Comparison of ENCODE assay signal across 23 mouse cellular contexts in the genomic region with DNA sequence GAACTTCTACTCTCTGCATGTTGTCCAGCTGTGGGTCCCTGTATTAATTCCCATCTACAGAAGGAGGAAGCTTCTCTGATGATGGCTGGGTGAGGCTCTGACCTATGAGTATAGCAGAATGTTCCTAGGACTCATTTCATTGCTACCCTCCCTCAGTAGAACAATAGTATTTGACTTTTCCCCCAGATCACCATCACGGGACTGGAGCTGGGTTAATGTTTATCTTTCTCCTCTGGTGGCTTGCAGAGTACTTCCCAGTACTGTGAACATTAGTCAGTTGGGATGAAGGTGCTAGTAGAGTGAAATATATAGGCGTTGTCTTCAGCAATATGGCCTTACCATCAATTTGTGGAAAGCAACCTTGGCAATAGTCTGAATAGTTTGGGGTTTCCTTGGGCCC. TPM values are rescaled to one million over a fixed set of nuclear protein-coding genes. Genes with fewer than 3 reads are reported as not detected.
DNase-seq lines count a peak whose midpoint lies in the region; ATAC-seq and TF ChIP-seq lines count a peak whose summit lies in the region.
"Had no signal": no experiment of that assay in that cellular context is flagged by ENCODE, and none has a peak within 500 bp of the region (broad histone marks: within the 10 kb centered on the region; RNA-seq: fewer than 3 reads in every experiment).

No protein-coding gene starts in this region.

- H3K4me2 ChIP-seq in kidney, embryonic 16.5 days (replicated peaks; ENCODE audit: low read depth, low read length): no peak overlapping the region
- no peak overlapping the region for H3K4me2 ChIP-seq in intestine, embryonic 15.5 days (replicated peaks)
- no peak overlapping the region for H3K4me2 ChIP-seq in intestine, postnatal 0 days (replicated peaks; ENCODE audit: low read depth)
- H3K4me2 ChIP-seq: forebrain, embryonic 13.5 days; heart, embryonic 15.5 days; hindbrain, embryonic 14.5 days had no signal

- no peak overlapping the region for H3K4me3 ChIP-seq in kidney, adult 2 months (ENCODE audit: insufficient read depth, low read depth, low read length)
- no peak overlapping the region for H3K4me3 ChIP-seq in kidney, embryonic 16.5 days (ENCODE audit: low read length)
- no peak overlapping the region for H3K4me3 ChIP-seq in intestine, embryonic 15.5 days (replicated peaks)
- no peak overlapping the region for H3K4me3 ChIP-seq in intestine, postnatal 0 days (ENCODE audit: low read depth, low read length)
- H3K4me3 ChIP-seq in heart, adult 2 months: no peak overlapping the region
- H3K4me3 ChIP-seq: embryonic facial prominence, embryonic 10.5 days; forebrain, embryonic 13.5 days; gastrocnemius, adult 2 months; heart, embryonic 10.5 days; heart, embryonic 15.5 days; hindbrain, embryonic 10.5 days had no signal

- no peaks in the 10 kb centered on the region for H3K79me2 ChIP-seq in heart, adult 2 months (replicated peaks; ENCODE audit: control insufficient read depth, insufficient read depth, low read length)

- 35% methylated on average over 2 of the region's 2 CpGs for WGBS in kidney, adult 2 months
- 63% methylated on average over 2 of the region's 2 CpGs for WGBS in kidney, embryonic 16.5 days
- WGBS in intestine, embryonic 15.5 days: 48% methylated on average over 2 of the region's 2 CpGs
- WGBS in intestine, postnatal 0 days: 24% methylated on average over 2 of the region's 2 CpGs
- WGBS in heart, adult 2 months: 64% methylated on average over 2 of the region's 2 CpGs

- H3K27ac ChIP-seq in kidney, adult 2 months (ENCODE audit: insufficient read depth, low read depth, low read length): 0 out of 2 replicates have a peak overlapping the region, but pooled peaks have one; percentile 21
- H3K27ac ChIP-seq in kidney, embryonic 16.5 days (ENCODE audit: low read length): no peak overlapping the region
- H3K27ac ChIP-seq in intestine, embryonic 15.5 days: no peak overlapping the region
- peak overlapping the region; percentile 54; the same call in 1 of the 2 replicates for H3K27ac ChIP-seq in intestine, postnatal 0 days (ENCODE audit: low read depth, low read length)
- no peak overlapping the region for H3K27ac ChIP-seq in heart, adult 2 months
- H3K27ac ChIP-seq: embryonic facial prominence, embryonic 10.5 days; forebrain, embryonic 13.5 days; gastrocnemius, adult 2 months; heart, embryonic 10.5 days; heart, embryonic 15.5 days; hindbrain, embryonic 10.5 days; hindbrain, embryonic 14.5 days had no signal

- intact Hi-C loops in left cerebral cortex, postnatal 14 days (cut with DNase I): no loop called here
- intact Hi-C loops in heart, adult 2 months (cut with DNase I): no loop called here

- H3K9ac ChIP-seq in kidney, embryonic 16.5 days (replicated peaks; ENCODE audit: low read length): no peak overlapping the region
- no peak overlapping the region for H3K9ac ChIP-seq in intestine, embryonic 15.5 days
- no peak overlapping the region for H3K9ac ChIP-seq in intestine, postnatal 0 days (ENCODE audit: low read depth, low read length)
- no peak overlapping the region for H3K9ac ChIP-seq in heart, adult 2 months (ENCODE audit: low read depth, low read length)
- H3K9ac ChIP-seq: forebrain, embryonic 13.5 days; heart, embryonic 15.5 days; hindbrain, embryonic 14.5 days had no signal

- ATAC-seq in kidney, embryonic 16.5 days (ENCODE audit: low FRiP score, low TSS enrichment): no peak
- peak; percentile 92 for ATAC-seq in intestine, embryonic 15.5 days
- peak; percentile 82 for ATAC-seq in intestine, postnatal 0 days
- ATAC-seq: activated CD4-positive, CD25-positive, alpha-beta regulatory T cell, adult 4 months; forebrain, embryonic 13.5 days; Patski had no signal

- no peaks in the 10 kb centered on the region; the same call in 1 of the 2 replicates for H3K4me1 ChIP-seq in kidney, adult 2 months (ENCODE audit: control insufficient read depth, insufficient read depth, low read length)
- no peaks in the 10 kb centered on the region for H3K4me1 ChIP-seq in kidney, embryonic 16.5 days (ENCODE audit: insufficient read depth, low read length)
- no peaks in the 10 kb centered on the region for H3K4me1 ChIP-seq in intestine, embryonic 15.5 days (replicated peaks)
- H3K4me1 ChIP-seq in intestine, postnatal 0 days (replicated peaks; ENCODE audit: control insufficient read depth, insufficient read depth, low read length): no peaks in the 10 kb centered on the region
- H3K4me1 ChIP-seq in heart, adult 2 months (ENCODE audit: control insufficient read depth, insufficient read depth, low read length): no peaks in the 10 kb centered on the region
- H3K4me1 ChIP-seq: embryonic facial prominence, embryonic 10.5 days; forebrain, embryonic 13.5 days; heart, embryonic 10.5 days; hindbrain, embryonic 10.5 days had no signal

- TF ChIP-seq POLR2A in kidney, adult 2 months (IDR thresholded peaks at IDR 0.05; ENCODE audit: low read depth, low read length): no peak
- TF ChIP-seq POLR2A in heart, adult 2 months (IDR thresholded peaks at IDR 0.05; ENCODE audit: insufficient read depth, low read depth, low read length): no peak

- H3K9me3 ChIP-seq in kidney, embryonic 16.5 days (ENCODE audit: low read length): no peaks in the 10 kb centered on the region
- H3K9me3 ChIP-seq in intestine, embryonic 15.5 days: no peaks in the 10 kb centered on the region
- H3K9me3 ChIP-seq in intestine, postnatal 0 days (ENCODE audit: control insufficient read depth): no peaks in the 10 kb centered on the region
- H3K9me3 ChIP-seq: embryonic facial prominence, embryonic 10.5 days; forebrain, embryonic 13.5 days; heart, embryonic 10.5 days; heart, embryonic 15.5 days; hindbrain, embryonic 10.5 days had no signal

- DNase-seq in kidney, adult 2 months: peak; percentile 78
- peak; percentile 57 to 67 for DNase-seq in kidney, postnatal 36 days
- no peak for DNase-seq in spleen, postnatal 10 days (ENCODE audit: low spot score in 2 of 2)
- DNase-seq in left cerebral cortex, postnatal 14 days (ENCODE audit: low spot score in 2 of 2): no peak
- no peak for DNase-seq in heart, adult 2 months
- DNase-seq: adrenal gland, postnatal 14 days; cerebellum, adult 11-12 months; cerebellum, adult 9-10 months; cerebellum, postnatal 36 days; gastrocnemius, adult 2 months; gastrocnemius, postnatal 25 days had no signal

- H3K27me3 ChIP-seq in kidney, adult 2 months (replicated peaks; ENCODE audit: control insufficient read depth, insufficient read depth, low read length): no peaks in the 10 kb centered on the region
- no peaks in the 10 kb centered on the region for H3K27me3 ChIP-seq in kidney, embryonic 16.5 days (ENCODE audit: insufficient read depth, low read length)
- H3K27me3 ChIP-seq in intestine, embryonic 15.5 days (replicated peaks): no peaks in the 10 kb centered on the region
- H3K27me3 ChIP-seq in intestine, postnatal 0 days (replicated peaks; ENCODE audit: control insufficient read depth, insufficient read depth, low read length): no peaks in the 10 kb centered on the region
- H3K27me3 ChIP-seq in heart, adult 2 months (ENCODE audit: control insufficient read depth, insufficient read depth, low read length): no peaks in the 10 kb centered on the region
- H3K27me3 ChIP-seq: CH12.LX; forebrain, embryonic 13.5 days; heart, embryonic 15.5 days had no signal

- no peaks in the 10 kb centered on the region for H3K36me3 ChIP-seq in kidney, adult 2 months (ENCODE audit: control insufficient read depth, insufficient read depth, low read length)
- H3K36me3 ChIP-seq in kidney, embryonic 16.5 days (ENCODE audit: insufficient read depth, low read length): no peaks in the 10 kb centered on the region
- no peaks in the 10 kb centered on the region for H3K36me3 ChIP-seq in intestine, embryonic 15.5 days
- no peaks in the 10 kb centered on the region for H3K36me3 ChIP-seq in intestine, postnatal 0 days (ENCODE audit: control insufficient read depth, insufficient read depth)
- no peaks in the 10 kb centered on the region for H3K36me3 ChIP-seq in heart, adult 2 months (ENCODE audit: control insufficient read depth, insufficient read depth, low read length)
- H3K36me3 ChIP-seq: embryonic facial prominence, embryonic 10.5 days; heart, embryonic 10.5 days; heart, embryonic 15.5 days; hindbrain, embryonic 10.5 days had no signal

- no peak for TF ChIP-seq CTCF in kidney, adult 2 months (conservative IDR thresholded peaks at IDR 0.05; ENCODE audit: insufficient read depth, insufficient read length, low read depth, low read length)
- no peak for TF ChIP-seq CTCF in intestine, postnatal 0 days (IDR thresholded peaks at IDR 0.05; ENCODE audit: low read depth)
- TF ChIP-seq CTCF in heart, adult 2 months (IDR thresholded peaks at IDR 0.05): no peak

- no peak for TF ChIP-seq EP300 in heart, adult 2 months (IDR thresholded peaks at IDR 0.05; ENCODE audit: insufficient read depth, low read depth, low read length)

RNA-seq across cellular contexts. Expression of gene Gda, which starts 31.5 kb away (rescaled TPM):
- 1.1 and 1.4 TPM in 2 replicates for polyA plus RNA-seq in kidney, adult 2 months (2012; rRNA removed)
- 0.06 and 0.19 TPM in 2 replicates for polyA plus RNA-seq in kidney, embryonic 16.5 days (2015; fragmentation: Nextera tagmentation; extraction: Ambion mirVana)
- 9.1 and 9.5 TPM in 2 replicates for polyA plus RNA-seq in intestine, embryonic 15.5 days (2015; fragmentation: Nextera tagmentation; extraction: Ambion mirVana)
- polyA plus RNA-seq in intestine, postnatal 0 days (2015; fragmentation: Nextera tagmentation; extraction: Ambion mirVana): 37.3 and 46.8 TPM in 2 replicates
- 100 to 1,000 TPM; 246 to 253 TPM for total RNA-seq in left cerebral cortex, postnatal 14 days (2021)
- 10 to 100 TPM; 17.5 to 38.7 TPM for total RNA-seq in heart, adult 2 months (2021)
- 4.3 and 5.0 TPM in 2 replicates for polyA plus RNA-seq in heart, adult 2 months (2012; rRNA removed)
- total RNA-seq: CH12.LX had no signal
- polyA plus RNA-seq: hindbrain, embryonic 10.5 days had no signal

Comparison
In these comparisons a context has a peak if more than half of its experiments do, and no peak if none do; other contexts are left out.
1. H3K27ac ChIP-seq: peak in kidney, adult 2 months (single experiment) and intestine, postnatal 0 days (single experiment); none in kidney, embryonic 16.5 days (single experiment), intestine, embryonic 15.5 days (single experiment) and heart, adult 2 months (single experiment).
2. DNase-seq: peak in kidney, adult 2 months (single experiment) and kidney, postnatal 36 days (2 of 2); none in spleen, postnatal 10 days (0 of 2), left cerebral cortex, postnatal 14 days (0 of 2) and heart, adult 2 months (0 of 2).